Mouse (Mus musculus): Measurements from ENCODE around the gene Hnrnpa3. TPM values are rescaled to one million over a fixed set of nuclear protein-coding genes. Genes with fewer than 3 reads are reported as not detected.
"Not testable (repeated sequence)": the region's sequence is repeated elsewhere in the genome, so short reads cannot be mapped to it uniquely, and the experiment has no call there.

Hnrnpa3 gene
- total RNA-seq, 2 experiments from 2014 or later, result 279 to 295 TPM

- DNase-seq (ENCODE audit: low spot score in 2 of 2); intact Hi-C loops (cut with DNase I): not testable (repeated sequence)
Measured at GRCm38 (mm10) chr2:75634431-75634830, 24.6 kb upstream of the Hnrnpa3 start.

GRCm38 (mm10) chr2:75636261-75637054, 22.6 kb upstream of the Hnrnpa3 start:
- no peak for DNase-seq (ENCODE audit: low spot score in 2 of 2)
- intact Hi-C loops (cut with DNase I), result no loop called here

GRCm38 (mm10) chr2:75637055-75637304, 22.1 kb upstream of the Hnrnpa3 start:
- intact Hi-C loops (cut with DNase I); DNase-seq (ENCODE audit: low spot score in 2 of 2): not testable (repeated sequence)

GRCm38 (mm10) chr2:75637361-75637760, 21.7 kb upstream of the Hnrnpa3 start:
- intact Hi-C loops (cut with DNase I), result no loop called here
- no peak for DNase-seq (ENCODE audit: low spot score in 2 of 2)

GRCm38 (mm10) chr2:75637822-75638221, 21.2 kb upstream of the Hnrnpa3 start:
- intact Hi-C loops (cut with DNase I); DNase-seq (ENCODE audit: low spot score in 2 of 2): not testable (repeated sequence)

GRCm38 (mm10) chr2:75639535-75639934, 19.5 kb upstream of the Hnrnpa3 start:
- DNase-seq (ENCODE audit: low spot score in 2 of 2), result not testable (repeated sequence)

GRCm38 (mm10) chr2:75642312-75642711, 16.7 kb upstream of the Hnrnpa3 start:
- intact Hi-C loops (cut with DNase I); DNase-seq (ENCODE audit: low spot score in 2 of 2): not testable (repeated sequence)

More at GRCm38 (mm10) chr2:75639535-75639934, 19.5 kb upstream of the Hnrnpa3 start:
- intact Hi-C loops (cut with DNase I), result not testable (repeated sequence)

- intact Hi-C loops (cut with DNase I), result no loop called here
- no peak for DNase-seq (ENCODE audit: low spot score in 2 of 2)
Measured at GRCm38 (mm10) chr2:75642795-75643550, 16.1 kb upstream of the Hnrnpa3 start.

GRCm38 (mm10) chr2:75643950-75644349, 15.1 kb upstream of the Hnrnpa3 start:
- intact Hi-C loops (cut with DNase I), result no loop called here
- no peak for DNase-seq (ENCODE audit: low spot score in 2 of 2)

GRCm38 (mm10) chr2:75645251-75645650, 13.8 kb upstream of the Hnrnpa3 start:
- no peak for DNase-seq (ENCODE audit: low spot score in 2 of 2)
- intact Hi-C loops (cut with DNase I), result no loop called here

- no peak for DNase-seq (ENCODE audit: low spot score in 2 of 2)
- intact Hi-C loops (cut with DNase I), result no loop called here
Measured at GRCm38 (mm10) chr2:75650437-75650836, 8.6 kb upstream of the Hnrnpa3 start.

- DNase-seq (ENCODE audit: low spot score in 2 of 2), result no peak
- intact Hi-C loops (cut with DNase I), result no loop called here
Measured at GRCm38 (mm10) chr2:75653150-75653549, 5.9 kb upstream of the Hnrnpa3 start.

- intact Hi-C loops (cut with DNase I), result no loop called here
- no peak for DNase-seq (ENCODE audit: low spot score in 2 of 2)
Measured at GRCm38 (mm10) chr2:75654679-75655078, 4.4 kb upstream of the Hnrnpa3 start.

- intact Hi-C loops (cut with DNase I), result no loop called here
- no peak for DNase-seq (ENCODE audit: low spot score in 2 of 2)
Measured at GRCm38 (mm10) chr2:75656924-75657323, 2.1 kb upstream of the Hnrnpa3 start.

- no peak for DNase-seq (ENCODE audit: low spot score in 2 of 2)
Measured at GRCm38 (mm10) chr2:75657907-75658691, 962 bp upstream of the Hnrnpa3 start.

GRCm38 (mm10) chr2:75659629-75659960, 534 bp downstream of the Hnrnpa3 start:
- DNase-seq (ENCODE audit: low spot score in 2 of 2), result peak; percentile 89 to 94
- intact Hi-C loops (cut with DNase I), result loop anchor here (1.0 to 2.0 kb wide), 2 partner anchors 44 to 49 kb away; no protein-coding TSS in a partner anchor

More at GRCm38 (mm10) chr2:75657907-75658691, 962 bp upstream of the Hnrnpa3 start:
- intact Hi-C loops (cut with DNase I), result loop anchor here (2.0 kb wide), 1 partner anchor 47 kb away; no protein-coding TSS in a partner anchor

- no peak for DNase-seq (ENCODE audit: low spot score in 2 of 2)
Measured at GRCm38 (mm10) chr2:75660255-75660948, 1.3 kb downstream of the Hnrnpa3 start.

GRCm38 (mm10) chr2:75661106-75661505, 2.0 kb downstream of the Hnrnpa3 start:
- no peak for DNase-seq (ENCODE audit: low spot score in 2 of 2)
- intact Hi-C loops (cut with DNase I), result no loop called here

More at GRCm38 (mm10) chr2:75660255-75660948, 1.3 kb downstream of the Hnrnpa3 start:
- intact Hi-C loops (cut with DNase I), result no loop called here
